Mouse (Mus musculus) small intestine, adult 2 months (tissue): ENCODE measurements around the gene Mrgpre.

Experiments used
- CTCF ChIP-seq: fragments of 200-500 bp; IDR thresholded peaks from 2 replicates; pipeline ENCODE4 v1.5.1; 2012; ENCODE audit warnings: low read depth, mild to moderate bottlenecking, control low read depth, inconsistent platforms, low read length, moderate library complexity, mixed read lengths; ENCODE audit not compliant: insufficient replicate concordance, insufficient read length; ENCODE audit errors: extremely low read depth
- POLR2A ChIP-seq: fragments of 200-500 bp; IDR thresholded peaks from 2 replicates; pipeline ENCODE4 v1.6.1; 2012; ENCODE audit warnings: low read depth, mild to moderate bottlenecking, control low read depth, inconsistent platforms, low read length, moderate library complexity

- no peak for TF ChIP-seq CTCF
- no peak for TF ChIP-seq POLR2A
These were observed 8.2 kb downstream of the Mrgpre start for GRCm38 (mm10) chr7:143776137-143776536.
